Mouse (Mus musculus) midbrain, embryonic 12.5 days (tissue): Measurements from ENCODE around the gene A730071L15Rik. TPM values are rescaled to one million over a fixed set of nuclear protein-coding genes. Genes with fewer than 3 reads are reported as not detected.

Experiments used
- ATAC-seq: fragments of 200-750 bp; cut with Nextera tagmentation; 2 replicates; pipeline ENCODE4 v1.8.0; 2017; ENCODE audit warnings: low read depth, moderate TSS enrichment, moderate library complexity; ENCODE audit not compliant: low FRiP score
- H3K27ac ChIP-seq: fragments of 300-500 bp; sonication (generic); replicated peaks from 2 replicates; pipeline ENCODE4 v1.5.1; 2016; ENCODE audit warnings: mild to moderate bottlenecking
- H3K27me3 ChIP-seq: fragments of 300-500 bp; sonication (generic); 2 replicates; pipeline ENCODE4 v1.6.1; 2016; ENCODE audit warnings: mild to moderate bottlenecking
- H3K36me3 ChIP-seq: fragments of 300-500 bp; sonication (generic); 2 replicates; pipeline ENCODE4 v1.6.1; 2016
- H3K4me1 ChIP-seq: fragments of 300-500 bp; sonication (generic); 2 replicates; pipeline ENCODE4 v1.6.1; 2016
- H3K4me2 ChIP-seq: fragments of 300-500 bp; sonication (generic); replicated peaks from 2 replicates; pipeline ENCODE4 v1.6.1; 2016; ENCODE audit warnings: mild to moderate bottlenecking, moderate library complexity
- H3K4me3 ChIP-seq: fragments of 300-500 bp; sonication (generic); 2 replicates; pipeline ENCODE4 v1.5.1; 2016; ENCODE audit warnings: mild to moderate bottlenecking
- H3K9ac ChIP-seq: fragments of 300-500 bp; sonication (generic); replicated peaks from 2 replicates; pipeline ENCODE4 v1.6.1; 2016; ENCODE audit warnings: mild to moderate bottlenecking, moderate library complexity
- H3K9me3 ChIP-seq: fragments of 300-500 bp; sonication (generic); 2 replicates; pipeline ENCODE4 v1.6.1; 2016; ENCODE audit warnings: mild to moderate bottlenecking
- WGBS: fragments of 180-500 bp; shearing (Covaris S2); methylation state at CpG from one replicate; pipeline ENCODE4 v1.1.7; 2016; 5-methylcytosine and 5-hydroxymethylcytosine counted together
- polyA plus RNA-seq: library from polyadenylated mRNA; unstranded; fragments of >200 nt; fragmentation: Nextera tagmentation; extraction: Ambion mirVana; gene quantifications from 2 replicates; pipeline ENCODE4 v1.2.1, GENCODE M21; 2016

Gene A730071L15Rik
- polyA plus RNA-seq, 1 experiment from 2014 or later: 0.38 TPM

DNA sequence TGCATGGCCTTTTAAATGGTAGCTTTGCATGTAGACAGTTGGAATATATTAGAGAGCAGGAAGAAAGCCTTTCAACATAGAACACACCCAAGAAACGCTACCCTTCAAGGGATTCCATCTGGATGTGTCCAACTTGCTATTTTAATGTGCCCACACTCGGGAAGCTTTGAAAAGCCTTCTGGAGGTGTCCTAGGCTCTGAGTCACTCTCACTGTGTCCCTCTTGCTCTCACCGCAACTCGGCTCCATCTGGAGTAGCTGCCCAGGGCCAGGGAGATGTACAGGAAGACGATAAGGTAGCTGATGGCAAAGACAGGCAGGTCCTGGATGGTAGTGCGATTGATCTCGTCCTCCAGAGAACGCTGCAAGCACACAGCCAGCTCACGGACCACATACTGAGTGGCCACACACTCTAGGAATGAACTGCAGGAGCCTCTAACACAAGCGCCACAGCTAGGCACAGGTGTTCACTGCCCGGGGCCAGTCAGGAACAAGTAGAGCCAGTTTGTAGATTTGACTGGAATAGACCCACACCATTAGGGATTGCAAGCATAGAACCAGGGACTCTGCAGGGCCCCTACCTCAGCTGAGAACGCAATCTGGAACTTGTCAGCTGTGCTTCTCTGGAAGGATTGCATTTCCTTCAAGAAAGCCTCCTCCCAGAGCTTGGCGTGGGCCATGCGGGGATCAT is 24.9 kb downstream of the A730071L15Rik start:
- H3K4me2 ChIP-seq: no peak overlapping the region
- H3K9me3 ChIP-seq: no peaks in the 10 kb centered on the region
- no peak for ATAC-seq
- H3K4me1 ChIP-seq: no peaks in the 10 kb centered on the region
- H3K4me3 ChIP-seq: no peak overlapping the region
- H3K27me3 ChIP-seq: 0 out of 2 replicates have a peak, but pooled peaks cover 6% of the 10 kb centered on the region
- no peak overlapping the region for H3K27ac ChIP-seq
- no peaks in the 10 kb centered on the region for H3K36me3 ChIP-seq
- no peak overlapping the region for H3K9ac ChIP-seq
- 83% methylated on average over 14 of the region's 14 CpGs for WGBS

GRCm38 (mm10) chr11:6230012-6230411 is 30.2 kb downstream of the A730071L15Rik start, which contains the start of gene Npc1l1:
Npc1l1 (minus strand) TSS chr11:6230143.
- Histone ChIP-seq H3K36me3 (no peaks in the 10 kb centered on the region), H3K4me3 (no peak within 1 kb of the TSS), H3K9me3 (0 out of 2 replicates have a peak, but pooled peaks cover under 1% of the 10 kb centered on the region), H3K27ac (no peak within 1 kb of the TSS), H3K27me3 (0 out of 2 replicates have a peak, but pooled peaks cover 6% of the 10 kb centered on the region), H3K4me2 (no peak within 1 kb of the TSS), H3K9ac (no peak within 1 kb of the TSS), H3K4me1 (no peaks in the 10 kb centered on the region)
- WGBS: 89% methylated on average over 7 of the region's 7 CpGs
- ATAC-seq: no peak

GRCm38 (mm10) chr11:6233025-6233424 is 33.2 kb downstream of the A730071L15Rik start:
- H3K27ac ChIP-seq: no peak overlapping the region
- H3K4me2 ChIP-seq: no peak overlapping the region
- WGBS: 83% methylated on average over 4 of the region's 4 CpGs
- peaks cover 11% of the 10 kb centered on the region for H3K9me3 ChIP-seq
- no peaks in the 10 kb centered on the region for H3K27me3 ChIP-seq
- ATAC-seq: no peak
- H3K4me1 ChIP-seq: no peaks in the 10 kb centered on the region
- no peaks in the 10 kb centered on the region for H3K36me3 ChIP-seq
- H3K9ac ChIP-seq: no peak overlapping the region
- H3K4me3 ChIP-seq: no peak overlapping the region

DNA sequence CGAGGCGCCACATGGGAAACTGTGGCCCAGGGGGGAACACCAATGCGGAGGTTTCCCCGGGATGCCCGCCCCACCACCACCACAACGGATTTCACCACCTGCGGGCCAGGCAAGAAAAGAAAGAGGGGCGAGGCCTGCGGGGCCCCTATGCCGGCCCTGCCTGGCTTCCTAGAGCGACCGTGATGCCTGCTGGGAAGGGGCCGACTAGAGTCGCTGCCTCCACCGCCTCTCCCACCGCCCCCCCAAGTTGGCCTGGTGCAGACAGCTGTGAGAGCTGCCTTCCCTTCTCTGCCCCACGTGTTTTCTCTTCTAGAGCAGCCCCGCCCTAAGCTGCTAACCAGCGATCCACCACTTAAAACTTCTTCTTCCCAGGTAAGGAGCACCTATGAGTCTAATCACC is 44.9 kb downstream of the A730071L15Rik start:
- Histone ChIP-seq H3K4me3 (no peak overlapping the region), H3K9ac (no peak overlapping the region), H3K4me1 (no peaks in the 10 kb centered on the region), H3K27me3 (no peaks in the 10 kb centered on the region), H3K36me3 (no peaks in the 10 kb centered on the region), H3K9me3 (no peaks in the 10 kb centered on the region), H3K27ac (no peak overlapping the region), H3K4me2 (no peak overlapping the region)
- no peak for ATAC-seq
- WGBS: 56% methylated on average over 16 of the region's 19 CpGs

Other genes starting within 250 kb of the A730071L15Rik start
- 2.6 and 3.0 TPM in 2 replicates for gene Gck, start 249.9 kb upstream of the A730071L15Rik start, polyA plus RNA-seq
- 57.9 and 59.1 TPM in 2 replicates for gene Ykt6, start 244.3 kb upstream of the A730071L15Rik start, polyA plus RNA-seq
- 11.1 and 13.0 TPM in 2 replicates for gene Camk2b, start 133.7 kb upstream of the A730071L15Rik start, polyA plus RNA-seq
- gene Nudcd3, start 386 bp downstream of the A730071L15Rik start, polyA plus RNA-seq: 55.0 and 55.9 TPM in 2 replicates
- gene Npc1l1, start 30.1 kb downstream of the A730071L15Rik start, polyA plus RNA-seq: not detected in 2 replicates
- 92.0 and 93.7 TPM in 2 replicates for gene Ddx56, start 67.7 kb downstream of the A730071L15Rik start, polyA plus RNA-seq
- gene Tmed4, start 74.8 kb downstream of the A730071L15Rik start, polyA plus RNA-seq: 150 and 153 TPM in 2 replicates
- 92.4 and 98.3 TPM in 2 replicates for gene Ogdh, start 91.6 kb downstream of the A730071L15Rik start, polyA plus RNA-seq
- 22.6 and 25.2 TPM in 2 replicates for gene Zmiz2, start 189.0 kb downstream of the A730071L15Rik start, polyA plus RNA-seq
- gene Ppia, start 215.4 kb downstream of the A730071L15Rik start, polyA plus RNA-seq: 4,523 and 4,594 TPM in 2 replicates
- gene H2afv, start 244.4 kb downstream of the A730071L15Rik start, polyA plus RNA-seq: 831 and 843 TPM in 2 replicates